Mouse (Mus musculus): ENCODE results near the gene Ralgapa2. TPM values are rescaled to one million over a fixed set of nuclear protein-coding genes. Genes with fewer than 3 reads are reported as not detected.
A peak's percentile ranks its signal among the peaks of the same experiment; 100 is the strongest.

The Ralgapa2 gene
- 13.2 to 48.9 TPM (median 23.6 TPM) in 3 replicates for total RNA-seq (2017)

- ATAC-seq (replicated peaks; ENCODE audit: insufficient number of reproducible peaks, low FRiP score, low TSS enrichment, poor library complexity, severe bottlenecking), result peak; percentile 99
These were observed at the start of gene Ralgapa2 for GRCm38 (mm10) chr2:146511911-146512580. Gene Ralgapa2 (minus strand): TSS chr2:146512344.

DNA sequence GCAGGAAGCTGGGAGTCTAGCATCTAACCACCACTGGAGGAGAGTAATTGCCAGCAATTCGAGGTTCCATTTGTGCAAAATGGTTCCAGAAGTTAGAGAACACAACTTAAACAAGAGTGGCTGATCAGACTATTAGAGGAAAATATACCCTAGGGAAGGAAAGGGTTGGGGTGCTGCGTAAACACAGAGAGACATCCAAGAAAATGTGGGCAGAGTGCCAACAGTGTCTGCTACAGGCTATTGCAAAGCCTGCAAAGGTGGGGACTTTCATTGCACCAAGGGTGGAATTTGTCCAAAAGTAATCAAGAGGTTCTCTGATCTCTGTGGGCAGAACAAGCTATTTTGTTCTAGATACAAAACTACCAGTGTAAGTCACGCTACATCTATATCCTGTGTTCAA, 49.4 kb upstream of the Ralgapa2 start:
- no peak for ATAC-seq (replicated peaks; ENCODE audit: insufficient number of reproducible peaks, low FRiP score, low TSS enrichment, poor library complexity, severe bottlenecking)

- no peak for ATAC-seq (replicated peaks; ENCODE audit: insufficient number of reproducible peaks, low FRiP score, low TSS enrichment, poor library complexity, severe bottlenecking)
These were observed 48.5 kb upstream of the Ralgapa2 start for GRCm38 (mm10) chr2:146560633-146561043.

DNA sequence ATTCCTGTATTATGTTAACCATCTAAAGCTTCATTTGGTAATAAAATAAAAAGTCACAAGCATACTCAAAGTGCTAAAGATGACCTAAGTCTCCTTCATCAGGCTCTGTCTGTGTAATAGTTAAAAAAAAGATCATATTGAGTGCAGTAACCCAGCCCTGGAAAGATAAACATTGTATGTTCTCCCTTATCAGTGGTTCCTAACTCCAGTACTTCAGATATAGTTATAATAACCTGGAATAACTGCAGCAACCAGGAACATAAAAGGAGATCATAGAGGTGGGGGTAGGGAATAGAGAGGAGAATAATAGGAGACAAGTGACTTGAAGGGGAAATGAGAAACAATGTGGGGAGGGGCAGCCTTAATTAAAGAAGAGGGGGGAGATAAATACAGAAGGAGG, 44.0 kb upstream of the Ralgapa2 start:
- no peak for ATAC-seq (replicated peaks; ENCODE audit: insufficient number of reproducible peaks, low FRiP score, low TSS enrichment, poor library complexity, severe bottlenecking)

DNA sequence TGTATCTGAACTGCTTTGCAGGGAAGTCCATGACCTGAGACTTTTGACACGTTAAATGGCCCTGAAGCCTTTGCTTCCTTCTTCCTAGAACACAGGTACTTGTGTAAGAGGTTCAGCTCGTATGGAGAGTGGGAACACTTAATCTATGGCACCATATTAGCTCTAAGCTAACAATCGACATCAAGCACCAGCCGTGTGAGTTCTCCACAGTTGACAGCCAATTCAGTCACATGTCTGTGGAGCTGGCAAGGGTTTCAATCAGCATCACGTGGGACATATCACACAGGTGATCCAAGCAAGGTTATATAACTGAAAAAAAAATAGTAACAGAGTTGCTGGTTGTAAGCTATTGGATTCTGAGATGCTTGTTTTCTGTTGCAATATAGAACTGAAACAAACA, 43.2 kb upstream of the Ralgapa2 start:
- ATAC-seq (replicated peaks; ENCODE audit: insufficient number of reproducible peaks, low FRiP score, low TSS enrichment, poor library complexity, severe bottlenecking), result no peak

GRCm38 (mm10) chr2:146553701-146554100, 41.6 kb upstream of the Ralgapa2 start:
- no peak for ATAC-seq (replicated peaks; ENCODE audit: insufficient number of reproducible peaks, low FRiP score, low TSS enrichment, poor library complexity, severe bottlenecking)

GRCm38 (mm10) chr2:146551818-146552217, 39.7 kb upstream of the Ralgapa2 start:
- ATAC-seq (replicated peaks; ENCODE audit: insufficient number of reproducible peaks, low FRiP score, low TSS enrichment, poor library complexity, severe bottlenecking), result no peak

- no peak for ATAC-seq (replicated peaks; ENCODE audit: insufficient number of reproducible peaks, low FRiP score, low TSS enrichment, poor library complexity, severe bottlenecking)
These were observed 37.1 kb upstream of the Ralgapa2 start for GRCm38 (mm10) chr2:146549111-146549776.

- no peak for ATAC-seq (replicated peaks; ENCODE audit: insufficient number of reproducible peaks, low FRiP score, low TSS enrichment, poor library complexity, severe bottlenecking)
These were observed 32.1 kb upstream of the Ralgapa2 start for GRCm38 (mm10) chr2:146544155-146544814.

DNA sequence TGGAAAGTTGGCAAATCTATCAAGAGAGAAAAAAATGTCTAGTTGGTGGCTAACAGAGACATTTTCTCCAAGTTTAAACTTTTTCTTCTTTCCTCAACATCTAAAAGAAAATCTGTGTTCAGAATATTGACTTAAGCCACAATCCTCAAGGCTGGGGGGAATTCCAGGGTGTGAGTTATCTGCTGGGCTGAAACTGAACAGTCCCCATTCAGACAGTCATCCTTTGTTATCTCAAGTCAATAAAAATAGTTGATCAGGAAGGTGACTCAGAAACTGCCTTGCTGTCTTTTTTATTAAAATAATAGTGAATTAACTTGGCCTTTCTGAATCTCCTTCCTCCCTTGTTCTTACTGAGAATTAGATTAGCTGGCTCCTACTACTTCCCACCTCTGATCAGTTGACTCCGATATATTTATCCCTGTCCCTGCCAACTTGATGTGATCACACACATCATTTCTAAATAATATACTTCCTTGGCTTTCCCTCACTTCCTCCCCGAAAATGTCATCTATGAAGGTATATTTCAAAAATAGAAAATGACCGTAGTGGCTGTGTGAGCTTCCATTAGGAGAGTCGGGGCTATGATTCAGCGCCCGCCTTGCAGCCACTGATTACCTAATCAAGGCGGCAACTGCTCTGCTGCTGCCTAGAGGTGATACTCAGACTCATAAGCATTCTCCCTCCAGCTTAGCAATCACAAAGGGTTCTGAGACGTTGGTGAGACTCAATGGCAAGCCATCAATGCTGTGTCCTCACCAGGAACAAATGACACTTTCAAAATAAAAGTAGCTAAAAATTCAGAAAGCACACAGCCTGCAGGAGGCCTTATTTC, 21.2 kb upstream of the Ralgapa2 start:
- no peak for ATAC-seq (replicated peaks; ENCODE audit: insufficient number of reproducible peaks, low FRiP score, low TSS enrichment, poor library complexity, severe bottlenecking)

GRCm38 (mm10) chr2:146532493-146532892, 20.3 kb upstream of the Ralgapa2 start:
- ATAC-seq (replicated peaks; ENCODE audit: insufficient number of reproducible peaks, low FRiP score, low TSS enrichment, poor library complexity, severe bottlenecking), result no peak

GRCm38 (mm10) chr2:146525483-146525882, 13.3 kb upstream of the Ralgapa2 start:
- no peak for ATAC-seq (replicated peaks; ENCODE audit: insufficient number of reproducible peaks, low FRiP score, low TSS enrichment, poor library complexity, severe bottlenecking)

- no peak for ATAC-seq (replicated peaks; ENCODE audit: insufficient number of reproducible peaks, low FRiP score, low TSS enrichment, poor library complexity, severe bottlenecking)
These were observed 12.7 kb upstream of the Ralgapa2 start for GRCm38 (mm10) chr2:146524685-146525415.

GRCm38 (mm10) chr2:146516894-146517293, 4.8 kb upstream of the Ralgapa2 start:
- ATAC-seq (replicated peaks; ENCODE audit: insufficient number of reproducible peaks, low FRiP score, low TSS enrichment, poor library complexity, severe bottlenecking), result peak; percentile 76

GRCm38 (mm10) chr2:146515081-146515480, 2.9 kb upstream of the Ralgapa2 start:
- ATAC-seq (replicated peaks; ENCODE audit: insufficient number of reproducible peaks, low FRiP score, low TSS enrichment, poor library complexity, severe bottlenecking), result no peak

DNA sequence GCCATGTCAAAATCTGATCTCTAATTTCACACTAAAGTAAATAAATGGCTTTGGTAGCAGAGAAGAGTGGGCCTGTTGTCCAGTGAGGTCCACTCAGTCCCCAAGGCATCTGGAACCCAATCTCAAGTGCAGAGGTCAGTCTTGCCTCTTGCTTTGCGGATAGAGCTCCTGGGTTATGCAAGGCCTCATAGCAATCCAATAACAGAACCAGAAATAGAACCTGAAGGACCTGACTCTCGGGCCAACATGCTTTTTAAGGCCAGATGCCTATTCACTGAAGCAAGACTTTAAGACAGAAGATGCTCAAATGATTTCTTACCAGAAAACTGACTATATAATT, 407 bp upstream of the Ralgapa2 start:
- no peak for ATAC-seq (replicated peaks; ENCODE audit: insufficient number of reproducible peaks, low FRiP score, low TSS enrichment, poor library complexity, severe bottlenecking)

DNA sequence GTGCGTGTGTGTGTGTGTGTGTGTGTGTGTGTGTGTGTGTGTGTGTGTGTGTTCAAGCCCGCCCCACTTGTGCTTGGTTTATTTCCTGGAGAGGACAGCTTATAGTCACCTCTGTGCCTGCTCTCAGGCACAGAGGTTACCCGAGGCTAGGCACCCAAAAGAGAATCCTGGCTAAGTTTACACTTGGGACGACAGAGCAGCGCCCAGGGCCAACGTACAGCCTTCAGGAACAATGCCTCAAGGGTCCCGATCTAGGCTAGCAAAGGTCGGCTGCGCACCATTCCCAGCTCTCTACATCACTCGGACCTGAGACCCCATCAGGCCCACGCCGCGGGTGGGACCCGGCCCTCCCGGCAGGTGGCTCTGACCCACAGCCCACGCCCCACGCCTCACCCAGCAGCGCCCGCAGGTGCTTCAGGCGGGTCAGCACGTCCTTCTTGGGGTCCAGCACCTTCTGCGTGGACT, 711 bp downstream of the Ralgapa2 start:
- peak; percentile 2; the same call in 1 of the 2 replicates for ATAC-seq (replicated peaks; ENCODE audit: insufficient number of reproducible peaks, low FRiP score, low TSS enrichment, poor library complexity, severe bottlenecking)

DNA sequence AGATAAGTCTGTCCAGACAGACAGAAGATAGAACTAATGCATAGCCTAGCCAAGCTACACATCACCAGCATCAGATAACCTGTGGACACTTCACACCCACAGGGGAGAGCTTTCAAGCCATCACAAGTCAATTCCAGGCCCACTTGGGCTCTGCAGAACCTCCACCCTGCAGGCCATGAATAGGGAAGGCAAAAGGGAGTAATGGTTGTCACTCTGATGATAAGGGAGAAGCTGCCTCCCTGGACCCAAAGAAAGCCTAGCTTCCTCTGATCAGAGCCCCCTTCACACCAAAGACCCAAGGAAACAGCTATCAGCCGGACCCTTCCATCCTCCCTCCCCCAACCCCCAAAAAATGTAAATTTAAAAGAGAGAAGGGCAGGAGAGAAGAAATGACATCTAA, 1.4 kb downstream of the Ralgapa2 start:
- no peak for ATAC-seq (replicated peaks; ENCODE audit: insufficient number of reproducible peaks, low FRiP score, low TSS enrichment, poor library complexity, severe bottlenecking)
